Mouse (Mus musculus) thymus, adult 2 months (tissue): Measurements from ENCODE around the gene Scrn1. TPM values are rescaled to one million over a fixed set of nuclear protein-coding genes. Genes with fewer than 3 reads are reported as not detected.

Source experiments
- DNase-seq: peaks from one replicate; pipeline ENCODE4 v3.0.0; 2021
- H3K27ac ChIP-seq: fragments of 200-500 bp; 2 replicates; pipeline ENCODE4 v1.5.1; 2012; ENCODE audit warnings: low read length, control low read depth; ENCODE audit not compliant: control insufficient read depth, insufficient read depth
- H3K27me3 ChIP-seq: fragments of 200-500 bp; 2 replicates; pipeline ENCODE4 v1.6.1; 2012; ENCODE audit warnings: mild to moderate bottlenecking, low read length, moderate library complexity, mixed read lengths; ENCODE audit not compliant: control insufficient read depth, insufficient read depth
- H3K36me3 ChIP-seq: fragments of 200-500 bp; 2 replicates; pipeline ENCODE4 v1.6.1; 2012; ENCODE audit warnings: mild to moderate bottlenecking, low read length, moderate library complexity; ENCODE audit not compliant: control insufficient read depth, insufficient read depth
- H3K4me1 ChIP-seq: fragments of 200-500 bp; replicated peaks from 2 replicates; pipeline ENCODE4 v1.6.1; 2012; ENCODE audit warnings: low read length; ENCODE audit not compliant: control insufficient read depth, insufficient read depth
- H3K4me3 ChIP-seq: fragments of 200-500 bp; 2 replicates; pipeline ENCODE4 v1.5.1; 2012; ENCODE audit warnings: mild to moderate bottlenecking, low read length, control low read depth, moderate library complexity; ENCODE audit not compliant: control insufficient read depth, insufficient read depth
- CTCF ChIP-seq: fragments of 200-500 bp; IDR thresholded peaks from 2 replicates; pipeline ENCODE4 v1.5.1; 2012; ENCODE audit warnings: mild to moderate bottlenecking, control low read depth, low read length, moderate library complexity, borderline replicate concordance; ENCODE audit not compliant: control insufficient read depth, poor library complexity, insufficient read depth; ENCODE audit errors: extremely low read depth
- POLR2A ChIP-seq: fragments of 200-500 bp; IDR thresholded peaks from 2 replicates; pipeline ENCODE4 v1.6.1; 2012; ENCODE audit warnings: mild to moderate bottlenecking, low read length, control low read depth, moderate library complexity; ENCODE audit not compliant: control insufficient read depth, poor library complexity, insufficient read depth; ENCODE audit errors: extremely low read depth
- whole genome bisulfite sequencing: fragments of 180-500 bp; shearing (Covaris S2); methylation state at CpG from one replicate; pipeline ENCODE4 v1.1.7; 2018; 5-methylcytosine and 5-hydroxymethylcytosine counted together
- polyA plus RNA-seq: library from polyadenylated mRNA; depleted of rRNA; stranded (reverse); fragments of >200 nt; gene quantifications from 2 replicates; pipeline ENCODE4 v1.2.3, GENCODE M21; 2012

Scrn1 gene
- polyA plus RNA-seq, 1 experiment, result 0.55 TPM

- Histone ChIP-seq H3K36me3 (no peaks in the 10 kb centered on the region), H3K4me3 (no peak overlapping the region), H3K27me3 (no peaks in the 10 kb centered on the region), H3K27ac (no peak overlapping the region), H3K4me1 (no peaks in the 10 kb centered on the region)
- TF ChIP-seq POLR2A (no peak), CTCF (no peak)
- DNase-seq, result no peak
- WGBS, result 89% methylated on average over 3 of the region's 3 CpGs
Observed at GRCm38 (mm10) chr6:54467371-54467770, 98.9 kb downstream of the Scrn1 start.

- no peaks in the 10 kb centered on the region for H3K36me3 ChIP-seq
- WGBS, result 87% methylated on average over 4 of the region's 4 CpGs
- no peaks in the 10 kb centered on the region for H3K4me1 ChIP-seq
- no peak overlapping the region for H3K4me3 ChIP-seq
- no peak for DNase-seq
- no peak overlapping the region for H3K27ac ChIP-seq
- H3K27me3 ChIP-seq, result no peaks in the 10 kb centered on the region
- no peak for TF ChIP-seq CTCF
Observed at GRCm38 (mm10) chr6:54464926-54465325, 101.4 kb downstream of the Scrn1 start.

DNA sequence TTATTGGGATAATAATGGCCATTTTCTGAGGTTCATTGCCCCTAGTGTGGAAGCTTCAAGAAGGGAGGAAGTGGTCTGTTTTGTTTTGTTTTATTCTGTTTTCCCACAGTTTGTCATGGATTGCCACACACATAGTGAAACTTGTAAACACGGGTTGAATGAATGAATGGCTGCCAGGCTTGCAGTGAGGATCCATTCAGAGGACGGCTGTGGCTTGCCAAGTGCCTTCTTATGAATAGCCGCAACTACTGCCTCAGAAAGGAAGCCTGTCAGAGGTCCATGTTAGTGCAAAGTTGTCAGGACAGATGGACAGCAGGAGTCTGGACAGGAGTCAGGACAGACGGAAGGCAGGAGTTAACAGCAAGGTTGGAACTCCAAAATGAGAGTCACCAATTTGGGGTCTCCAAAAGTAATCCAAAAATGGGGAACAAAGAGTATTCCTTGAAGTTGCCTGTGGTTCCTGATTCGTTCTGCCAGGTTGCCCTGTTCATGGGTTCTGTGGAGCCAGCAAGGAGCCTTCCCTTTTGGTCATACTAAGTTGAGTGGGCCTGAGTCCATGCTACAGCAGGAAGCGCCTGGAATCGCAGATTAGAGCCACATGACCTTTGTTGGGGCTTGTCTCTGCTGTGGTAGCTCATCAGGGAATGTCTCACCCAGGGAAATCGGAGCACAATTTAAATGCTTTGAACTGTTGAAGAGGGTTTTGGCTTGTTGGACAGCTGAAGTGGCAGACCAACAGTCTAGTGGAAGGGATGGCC is 102.4 kb downstream of the Scrn1 start:
- Histone ChIP-seq H3K4me1 (no peaks in the 10 kb centered on the region), H3K27ac (no peak overlapping the region), H3K36me3 (no peaks in the 10 kb centered on the region), H3K27me3 (no peaks in the 10 kb centered on the region), H3K4me3 (no peak overlapping the region)
- TF ChIP-seq CTCF (no peak), POLR2A (no peak)
- DNase-seq, result no peak
- WGBS, result 74% methylated on average over 8 of the region's 8 CpGs

- no peak for DNase-seq
- no peaks in the 10 kb centered on the region for H3K4me1 ChIP-seq
- TF ChIP-seq CTCF (no peak), POLR2A (no peak)
- H3K27ac ChIP-seq, result no peak overlapping the region
- no peak overlapping the region for H3K4me3 ChIP-seq
- H3K27me3 ChIP-seq, result no peaks in the 10 kb centered on the region
- H3K36me3 ChIP-seq, result no peaks in the 10 kb centered on the region
- 93% methylated on average over 6 of the region's 6 CpGs for WGBS
Observed at GRCm38 (mm10) chr6:54462766-54463165, 103.5 kb downstream of the Scrn1 start.

DNA sequence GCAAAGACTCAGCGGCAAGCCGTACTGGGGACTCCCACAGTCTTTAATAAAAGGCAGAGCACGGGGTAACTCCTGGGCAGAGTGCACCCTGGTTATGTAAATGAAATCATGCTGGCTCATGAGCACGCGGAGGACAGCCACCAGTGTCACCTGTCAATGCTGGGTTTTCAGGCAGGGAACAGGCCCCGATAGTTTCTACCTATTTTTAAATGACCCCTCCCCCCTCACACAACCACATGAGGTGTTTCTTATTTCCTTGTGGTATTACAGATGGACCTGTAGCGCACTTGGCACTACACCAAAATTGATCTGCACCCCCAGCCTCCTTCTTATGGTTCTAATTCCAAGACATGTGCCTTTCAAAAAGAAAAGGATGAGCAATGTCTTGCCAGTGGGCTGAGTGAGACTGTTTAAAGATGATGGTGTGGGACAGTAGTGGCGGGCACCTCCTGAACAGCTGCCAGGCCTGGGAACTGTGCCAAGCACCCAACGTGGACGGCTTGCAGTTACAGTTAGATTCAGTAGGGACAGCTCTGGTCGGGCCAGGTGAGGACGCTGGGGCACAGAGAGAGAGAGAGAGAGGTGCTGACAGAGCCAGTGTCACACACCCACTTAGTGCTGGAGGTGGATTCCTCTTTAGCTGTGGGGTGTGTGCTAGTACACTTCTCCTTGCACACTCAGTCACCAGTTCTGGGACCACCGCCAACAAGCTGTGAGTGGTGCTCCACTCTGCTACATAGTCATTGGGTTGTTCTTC is 105.2 kb downstream of the Scrn1 start:
- Histone ChIP-seq H3K27ac (no peak overlapping the region), H3K36me3 (no peaks in the 10 kb centered on the region), H3K4me3 (no peak overlapping the region), H3K4me1 (no peaks in the 10 kb centered on the region), H3K27me3 (no peaks in the 10 kb centered on the region)
- DNase-seq, result no peak
- WGBS, result 58% methylated on average over 13 of the region's 13 CpGs
- TF ChIP-seq CTCF (no peak), POLR2A (no peak)

DNA sequence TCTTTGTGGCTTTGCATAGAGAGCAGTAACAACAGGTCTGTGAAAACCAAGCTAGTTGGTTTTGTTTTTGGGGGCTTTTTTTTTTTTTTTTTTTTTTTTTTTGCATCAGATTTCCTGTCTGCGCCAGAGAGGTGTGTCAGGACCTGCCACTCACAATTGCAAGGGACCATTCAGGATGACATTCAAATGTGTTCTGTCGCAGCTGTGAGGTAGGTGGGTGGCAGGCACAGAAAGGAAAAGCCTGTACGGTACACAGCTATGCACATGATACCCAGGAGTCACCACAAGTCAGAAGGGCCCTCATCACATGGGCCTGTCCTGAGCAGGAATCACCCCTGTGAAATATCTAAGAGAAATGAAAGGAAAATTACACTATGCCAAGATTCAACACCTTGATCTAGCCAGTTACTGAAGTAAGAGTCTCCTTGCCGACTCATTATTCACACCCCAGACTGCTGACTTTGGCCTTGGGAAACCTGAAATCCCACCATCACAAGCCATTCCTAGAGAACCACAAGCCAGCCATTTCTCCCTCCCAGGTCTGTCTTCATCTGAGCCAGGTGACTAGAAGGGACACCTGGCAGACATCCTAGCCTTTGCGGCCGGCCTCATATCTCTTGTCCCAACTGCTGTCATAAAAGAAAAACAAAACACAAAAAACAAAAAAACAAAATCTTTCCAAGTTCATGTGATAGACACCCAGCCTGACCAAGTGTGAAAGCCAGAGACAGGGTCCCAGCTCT is 105.9 kb downstream of the Scrn1 start:
- no peak for DNase-seq
- Histone ChIP-seq H3K27ac (no peak overlapping the region), H3K4me1 (no peaks in the 10 kb centered on the region), H3K27me3 (no peaks in the 10 kb centered on the region), H3K4me3 (no peak overlapping the region), H3K36me3 (no peaks in the 10 kb centered on the region)
- TF ChIP-seq POLR2A (no peak), CTCF (no peak)
- 59% methylated on average over 6 of the region's 6 CpGs for WGBS
